Comparison of ENCODE assay signal across 8 mouse cellular contexts in genomic region chr13:107073039-107073620, GRCm38 (mm10). TPM values are rescaled to one million over a fixed set of nuclear protein-coding genes. Genes with fewer than 3 reads are reported as not detected.
DNase-seq lines count a peak whose midpoint lies in the region; TF ChIP-seq lines count a peak whose summit lies in the region.

No protein-coding gene starts in this region.

- no peak for TF ChIP-seq EP300 in heart, adult 2 months (IDR thresholded peaks at IDR 0.05; ENCODE audit: insufficient read depth, low read depth, low read length)

- DNase-seq in heart, adult 2 months: peak; percentile 18 to 28
- DNase-seq in heart, adult 8-10 months (ENCODE audit: low spot score): no peak
- peak; percentile 18 for DNase-seq in cerebellum, adult 8-10 months
- peak; percentile 28 to 44 for DNase-seq in frontal cortex, postnatal 36 days (ENCODE audit: low spot score in 2 of 2)
- peak; percentile 37 to 40 for DNase-seq in layer of hippocampus, postnatal 10 days (ENCODE audit: low spot score in 2 of 2)
- DNase-seq in midbrain, embryonic 10.5 days (ENCODE audit: low spot score): peak; percentile 65
- peak; percentile 42 for DNase-seq in telencephalon, adult 2 months (ENCODE audit: low read depth, low spot score)
- no peak for DNase-seq in thymus, adult 18-20 months

- no peaks in the 10 kb centered on the region for H3K27me3 ChIP-seq in heart, adult 2 months (ENCODE audit: control insufficient read depth, insufficient read depth, low read length)
- H3K27me3 ChIP-seq in midbrain, embryonic 10.5 days (ENCODE audit: low read depth, poor library complexity, severe bottlenecking): peaks cover 25% of the 10 kb centered on the region

- no peak overlapping the region; the same call in 1 of the 2 replicates for H3K27ac ChIP-seq in heart, adult 2 months
- H3K27ac ChIP-seq in midbrain, embryonic 10.5 days (replicated peaks): peak overlapping the region; percentile 82

- no peaks in the 10 kb centered on the region for H3K36me3 ChIP-seq in heart, adult 2 months (ENCODE audit: control insufficient read depth, insufficient read depth, low read length)
- no peaks in the 10 kb centered on the region for H3K36me3 ChIP-seq in midbrain, embryonic 10.5 days

- no peak for TF ChIP-seq CTCF in heart, adult 2 months (IDR thresholded peaks at IDR 0.05)

- 0 out of 2 replicates have a peak overlapping the region, but pooled peaks have one; percentile 7 for H3K4me3 ChIP-seq in heart, adult 2 months
- H3K4me3 ChIP-seq in midbrain, embryonic 10.5 days: peak overlapping the region; percentile 52

- intact Hi-C loops in heart, adult 2 months (cut with DNase I): no loop called here

- peak overlapping the region; percentile 16 for H3K9ac ChIP-seq in heart, adult 2 months (ENCODE audit: low read depth, low read length)

- peaks cover 5% of the 10 kb centered on the region for H3K4me1 ChIP-seq in heart, adult 2 months (ENCODE audit: control insufficient read depth, insufficient read depth, low read length)
- peaks cover 24% of the 10 kb centered on the region for H3K4me1 ChIP-seq in midbrain, embryonic 10.5 days

- 13% methylated on average over 14 of the region's 14 CpGs for WGBS in heart, adult 2 months
- WGBS in midbrain, embryonic 10.5 days: 3% methylated on average over 14 of the region's 14 CpGs

- H3K9me3 ChIP-seq in midbrain, embryonic 10.5 days (replicated peaks): no peaks in the 10 kb centered on the region

- no peaks in the 10 kb centered on the region for H3K79me2 ChIP-seq in heart, adult 2 months (replicated peaks; ENCODE audit: control insufficient read depth, insufficient read depth, low read length)

- no peak for TF ChIP-seq POLR2A in heart, adult 2 months (IDR thresholded peaks at IDR 0.05; ENCODE audit: insufficient read depth, low read depth, low read length)

RNA-seq across cellular contexts. Expression of gene Kif2a, which starts 51.2 kb away (rescaled TPM):
- total RNA-seq in heart, adult 2 months (2021): 10 to 100 TPM; 27.0 to 37.6 TPM
- polyA plus RNA-seq in heart, adult 2 months (2012; rRNA removed): 4.3 and 6.8 TPM in 2 replicates
- total RNA-seq in heart, adult 8-10 months (2022): 10 to 100 TPM; 30.4 to 34.2 (median 31.1) TPM
- 100 to 1,000 TPM; 166 to 197 TPM for total RNA-seq in layer of hippocampus, postnatal 10 days (2021)
- 14.1 and 15.0 TPM in 2 replicates for polyA plus RNA-seq in midbrain, embryonic 10.5 days (2016; fragmentation: Nextera tagmentation; extraction: Ambion mirVana)

Comparison
In these comparisons a context has a peak if more than half of its experiments do, and no peak if none do; other contexts are left out.
1. DNase-seq: peak in heart, adult 2 months (2 of 2), cerebellum, adult 8-10 months (single experiment), frontal cortex, postnatal 36 days (2 of 2), layer of hippocampus, postnatal 10 days (2 of 2), midbrain, embryonic 10.5 days (single experiment) and telencephalon, adult 2 months (single experiment); none in heart, adult 8-10 months (single experiment) and thymus, adult 18-20 months (0 of 2).
2. RNA of gene Kif2a, which starts 51.2 kb away (total RNA-seq): 166 to 197 TPM in layer of hippocampus, postnatal 10 days; 27.0 to 37.6 TPM in heart, adult 2 months and 30.4 to 34.2 TPM in heart, adult 8-10 months; every median in the first group is over 4 times any median in the second.